Mouse (Mus musculus): Measurements from ENCODE around the gene Spon1. TPM values are rescaled to one million over a fixed set of nuclear protein-coding genes. Genes with fewer than 3 reads are reported as not detected.

The Spon1 gene
- polyA plus RNA-seq, 1 experiment from 2014 or later: 79.7 TPM

- Histone ChIP-seq H3K4me2 (no peak overlapping the region), H3K27me3 (ENCODE audit: control insufficient read depth, insufficient read depth, low read length) (no peaks in the 10 kb centered on the region), H3K9me3 (replicated peaks; ENCODE audit: control insufficient read depth, low read length) (no peaks in the 10 kb centered on the region), H3K4me1 (ENCODE audit: control insufficient read depth, insufficient read depth, low read length) (no peaks in the 10 kb centered on the region), H3K9ac (ENCODE audit: low read depth, low read length) (no peak overlapping the region), H3K36me3 (ENCODE audit: control insufficient read depth, insufficient read depth, low read length) (no peaks in the 10 kb centered on the region), H3K4me3 (ENCODE audit: low read depth, low read length) (no peak overlapping the region), H3K27ac (ENCODE audit: low read depth, low read length) (no peak overlapping the region)
- 68% methylated on average over 7 of the region's 7 CpGs for WGBS (ENCODE audit: insufficient replicate concordance)
- 0 out of 2 replicates have a peak, but pooled peaks have one; percentile 52 for ATAC-seq (replicated peaks; ENCODE audit: insufficient number of reproducible peaks, low FRiP score, low TSS enrichment)
These were observed 232.0 kb downstream of the Spon1 start for GRCm38 (mm10) chr7:113997675-113998354.

- no peaks in the 10 kb centered on the region for H3K9me3 ChIP-seq (replicated peaks; ENCODE audit: control insufficient read depth, low read length)
- H3K4me1 ChIP-seq (ENCODE audit: control insufficient read depth, insufficient read depth, low read length): no peaks in the 10 kb centered on the region
- H3K27me3 ChIP-seq (ENCODE audit: control insufficient read depth, insufficient read depth, low read length): no peaks in the 10 kb centered on the region
- H3K4me3 ChIP-seq (ENCODE audit: low read depth, low read length): no peak overlapping the region
- no peaks in the 10 kb centered on the region for H3K36me3 ChIP-seq (ENCODE audit: control insufficient read depth, insufficient read depth, low read length)
- ATAC-seq (replicated peaks; ENCODE audit: insufficient number of reproducible peaks, low FRiP score, low TSS enrichment): no peak
- H3K4me2 ChIP-seq: no peak overlapping the region
- 34% methylated on average over 5 of the region's 5 CpGs for WGBS (ENCODE audit: insufficient replicate concordance)
- no peak overlapping the region for H3K9ac ChIP-seq (ENCODE audit: low read depth, low read length)
- H3K27ac ChIP-seq (ENCODE audit: low read depth, low read length): no peak overlapping the region
These were observed 238.4 kb downstream of the Spon1 start for GRCm38 (mm10) chr7:114004171-114004570.

- H3K27me3 ChIP-seq (ENCODE audit: control insufficient read depth, insufficient read depth, low read length): no peaks in the 10 kb centered on the region
- 76% methylated on average over 5 of the region's 5 CpGs for whole genome bisulfite sequencing (ENCODE audit: insufficient replicate concordance)
These were observed 239.7 kb downstream of the Spon1 start for GRCm38 (mm10) chr7:114005499-114005898.

GRCm38 (mm10) chr7:114006456-114006855, 240.7 kb downstream of the Spon1 start:
- no peak overlapping the region for H3K27ac ChIP-seq (ENCODE audit: low read depth, low read length)
- no peak overlapping the region for H3K4me3 ChIP-seq (ENCODE audit: low read depth, low read length)
- H3K9ac ChIP-seq (ENCODE audit: low read depth, low read length): no peak overlapping the region
- H3K4me2 ChIP-seq: no peak overlapping the region
- 62% methylated on average over 8 of the region's 8 CpGs for WGBS (ENCODE audit: insufficient replicate concordance)
- H3K4me1 ChIP-seq (ENCODE audit: control insufficient read depth, insufficient read depth, low read length): no peaks in the 10 kb centered on the region
- H3K36me3 ChIP-seq (ENCODE audit: control insufficient read depth, insufficient read depth, low read length): no peaks in the 10 kb centered on the region
- no peaks in the 10 kb centered on the region for H3K9me3 ChIP-seq (replicated peaks; ENCODE audit: control insufficient read depth, low read length)
- ATAC-seq (replicated peaks; ENCODE audit: insufficient number of reproducible peaks, low FRiP score, low TSS enrichment): no peak
- H3K27me3 ChIP-seq (ENCODE audit: control insufficient read depth, insufficient read depth, low read length): no peaks in the 10 kb centered on the region

More at GRCm38 (mm10) chr7:114005499-114005898, 239.7 kb downstream of the Spon1 start:
- no peaks in the 10 kb centered on the region for H3K9me3 ChIP-seq (replicated peaks; ENCODE audit: control insufficient read depth, low read length)
- H3K27ac ChIP-seq (ENCODE audit: low read depth, low read length): no peak overlapping the region
- no peak for ATAC-seq (replicated peaks; ENCODE audit: insufficient number of reproducible peaks, low FRiP score, low TSS enrichment)
- no peaks in the 10 kb centered on the region for H3K4me1 ChIP-seq (ENCODE audit: control insufficient read depth, insufficient read depth, low read length)
- H3K9ac ChIP-seq (ENCODE audit: low read depth, low read length): no peak overlapping the region
- H3K4me2 ChIP-seq: no peak overlapping the region
- H3K36me3 ChIP-seq (ENCODE audit: control insufficient read depth, insufficient read depth, low read length): no peaks in the 10 kb centered on the region
- H3K4me3 ChIP-seq (ENCODE audit: low read depth, low read length): no peak overlapping the region

GRCm38 (mm10) chr7:114007565-114007964, 241.8 kb downstream of the Spon1 start:
- Histone ChIP-seq H3K9ac (ENCODE audit: low read depth, low read length) (no peak overlapping the region), H3K4me3 (ENCODE audit: low read depth, low read length) (no peak overlapping the region), H3K4me2 (no peak overlapping the region), H3K9me3 (replicated peaks; ENCODE audit: control insufficient read depth, low read length) (no peaks in the 10 kb centered on the region), H3K4me1 (ENCODE audit: control insufficient read depth, insufficient read depth, low read length) (no peaks in the 10 kb centered on the region), H3K36me3 (ENCODE audit: control insufficient read depth, insufficient read depth, low read length) (no peaks in the 10 kb centered on the region), H3K27ac (ENCODE audit: low read depth, low read length) (no peak overlapping the region), H3K27me3 (ENCODE audit: control insufficient read depth, insufficient read depth, low read length) (no peaks in the 10 kb centered on the region)
- 64% methylated on average over 5 of the region's 5 CpGs for WGBS (ENCODE audit: insufficient replicate concordance)
- ATAC-seq (replicated peaks; ENCODE audit: insufficient number of reproducible peaks, low FRiP score, low TSS enrichment): no peak

- no peak overlapping the region for H3K9ac ChIP-seq (ENCODE audit: low read depth, low read length)
- H3K4me3 ChIP-seq (ENCODE audit: low read depth, low read length): no peak overlapping the region
- no peaks in the 10 kb centered on the region for H3K4me1 ChIP-seq (ENCODE audit: control insufficient read depth, insufficient read depth, low read length)
- no peak overlapping the region for H3K4me2 ChIP-seq
- WGBS (ENCODE audit: insufficient replicate concordance): 55% methylated on average over 9 of the region's 9 CpGs
- H3K9me3 ChIP-seq (replicated peaks; ENCODE audit: control insufficient read depth, low read length): no peaks in the 10 kb centered on the region
- no peak for ATAC-seq (replicated peaks; ENCODE audit: insufficient number of reproducible peaks, low FRiP score, low TSS enrichment)
- no peaks in the 10 kb centered on the region for H3K27me3 ChIP-seq (ENCODE audit: control insufficient read depth, insufficient read depth, low read length)
- H3K27ac ChIP-seq (ENCODE audit: low read depth, low read length): no peak overlapping the region
- no peaks in the 10 kb centered on the region for H3K36me3 ChIP-seq (ENCODE audit: control insufficient read depth, insufficient read depth, low read length)
These were observed 246.1 kb downstream of the Spon1 start for GRCm38 (mm10) chr7:114011726-114012443.

- no peaks in the 10 kb centered on the region for H3K36me3 ChIP-seq (ENCODE audit: control insufficient read depth, insufficient read depth, low read length)
- no peak for ATAC-seq (replicated peaks; ENCODE audit: insufficient number of reproducible peaks, low FRiP score, low TSS enrichment)
These were observed 250.5 kb downstream of the Spon1 start for GRCm38 (mm10) chr7:114016001-114016949.

GRCm38 (mm10) chr7:114018861-114019260, 253.1 kb downstream of the Spon1 start:
- H3K27ac ChIP-seq (ENCODE audit: low read depth, low read length): no peak overlapping the region
- H3K36me3 ChIP-seq (ENCODE audit: control insufficient read depth, insufficient read depth, low read length): no peaks in the 10 kb centered on the region
- H3K9ac ChIP-seq (ENCODE audit: low read depth, low read length): no peak overlapping the region
- H3K4me2 ChIP-seq: no peak overlapping the region
- 76% methylated on average over 3 of the region's 3 CpGs for WGBS (ENCODE audit: insufficient replicate concordance)
- H3K27me3 ChIP-seq (ENCODE audit: control insufficient read depth, insufficient read depth, low read length): no peaks in the 10 kb centered on the region
- H3K4me1 ChIP-seq (ENCODE audit: control insufficient read depth, insufficient read depth, low read length): no peaks in the 10 kb centered on the region
- no peak for ATAC-seq (replicated peaks; ENCODE audit: insufficient number of reproducible peaks, low FRiP score, low TSS enrichment)
- H3K4me3 ChIP-seq (ENCODE audit: low read depth, low read length): no peak overlapping the region
- H3K9me3 ChIP-seq (replicated peaks; ENCODE audit: control insufficient read depth, low read length): no peaks in the 10 kb centered on the region

More at GRCm38 (mm10) chr7:114016001-114016949, 250.5 kb downstream of the Spon1 start:
- WGBS (ENCODE audit: insufficient replicate concordance): 73% methylated on average over 8 of the region's 8 CpGs
- no peak overlapping the region for H3K9ac ChIP-seq (ENCODE audit: low read depth, low read length)
- H3K9me3 ChIP-seq (replicated peaks; ENCODE audit: control insufficient read depth, low read length): no peaks in the 10 kb centered on the region
- no peaks in the 10 kb centered on the region for H3K4me1 ChIP-seq (ENCODE audit: control insufficient read depth, insufficient read depth, low read length)
- no peaks in the 10 kb centered on the region for H3K27me3 ChIP-seq (ENCODE audit: control insufficient read depth, insufficient read depth, low read length)
- H3K4me2 ChIP-seq: no peak overlapping the region
- H3K4me3 ChIP-seq (ENCODE audit: low read depth, low read length): no peak overlapping the region
- no peak overlapping the region for H3K27ac ChIP-seq (ENCODE audit: low read depth, low read length)
